Mouse (Mus musculus) forebrain, embryonic 14.5 days (tissue): ENCODE data around the gene Olfr223. TPM values are rescaled to one million over a fixed set of nuclear protein-coding genes. Genes with fewer than 3 reads are reported as not detected.

Experiments used
- ATAC-seq: fragments of 200-750 bp; cut with Nextera tagmentation; 2 replicates; pipeline ENCODE4 v1.8.0; 2017; ENCODE audit warnings: mild to moderate bottlenecking, moderate library complexity
- DNase-seq: peaks from one replicate; pipeline ENCODE4 v3.0.0-alpha.2; 2015; ENCODE audit warnings: low spot score
- H3K27ac ChIP-seq: fragments of 300-500 bp; sonication (generic); 2 replicates; pipeline ENCODE4 v1.5.1; 2014; ENCODE audit warnings: low read depth, mild to moderate bottlenecking, control low read depth, low read length, moderate library complexity
- H3K27me3 ChIP-seq: fragments of 300-500 bp; sonication (generic); replicated peaks from 2 replicates; pipeline ENCODE4 v1.6.1; 2014; ENCODE audit warnings: low read length, control low read depth, mixed read lengths; ENCODE audit not compliant: control insufficient read depth, insufficient read depth
- H3K36me3 ChIP-seq: fragments of 300-500 bp; sonication (generic); 2 replicates; pipeline ENCODE4 v1.6.1; 2014; ENCODE audit warnings: low read length, control low read depth; ENCODE audit not compliant: control insufficient read depth, insufficient read depth
- H3K4me1 ChIP-seq: fragments of 300-500 bp; sonication (generic); 2 replicates; pipeline ENCODE4 v1.6.1; 2014; ENCODE audit warnings: antibody characterized with exemption, low read length, control low read depth; ENCODE audit not compliant: control insufficient read depth, insufficient read depth
- H3K4me2 ChIP-seq: fragments of 300-500 bp; sonication (generic); 2 replicates; pipeline ENCODE4 v1.6.1; 2014; ENCODE audit warnings: mild to moderate bottlenecking, control low read depth, low read length
- H3K4me3 ChIP-seq: fragments of 300-500 bp; sonication (generic); 2 replicates; pipeline ENCODE4 v1.5.1; 2014; ENCODE audit warnings: low read depth, low read length, control low read depth
- H3K9ac ChIP-seq: fragments of 300-500 bp; sonication (generic); 2 replicates; pipeline ENCODE4 v1.6.1; 2014; ENCODE audit warnings: mild to moderate bottlenecking, low read length, control low read depth, moderate library complexity
- H3K9me3 ChIP-seq: fragments of 300-500 bp; sonication (generic); replicated peaks from 2 replicates; pipeline ENCODE4 v1.6.1; 2016; ENCODE audit warnings: low read length, control low read depth, mixed read lengths; ENCODE audit not compliant: control insufficient read depth
- WGBS: fragments of 180-500 bp; shearing (Covaris S2); extraction: QIAGEN DNeasy Blood & Tissue Kit; methylation state at CpG from one replicate; pipeline ENCODE4 v1.1.7; 2014; 5-methylcytosine and 5-hydroxymethylcytosine counted together
- polyA plus RNA-seq: library from polyadenylated mRNA; unstranded; fragments of >200 nt; fragmentation: Nextera tagmentation; extraction: Ambion mirVana; gene quantifications from 2 replicates; pipeline ENCODE4 v1.2.1, GENCODE M21; 2014

Olfr223 gene
- not detected in 2 replicates for polyA plus RNA-seq

DNA sequence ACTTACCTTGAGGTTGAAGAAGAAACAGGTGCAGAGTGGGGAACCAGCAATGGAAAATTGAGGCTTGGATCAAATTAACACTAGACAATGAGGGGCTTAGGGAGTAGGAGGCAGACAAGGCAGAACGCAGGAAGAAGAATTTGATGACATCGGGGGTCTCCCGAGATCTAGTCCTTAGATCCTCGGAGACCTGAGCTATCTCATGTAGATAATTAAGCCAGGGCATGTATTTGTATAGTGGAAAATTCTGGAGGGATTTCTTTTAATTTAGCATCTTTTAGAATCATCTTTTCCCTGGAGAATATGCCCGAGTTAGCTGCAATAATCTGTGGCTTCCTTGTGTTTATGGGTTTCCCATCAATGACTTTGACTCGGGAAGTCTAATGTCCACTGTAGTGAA lies at the start of gene Olfr223:
Gene Olfr223 (minus strand): TSS at position 101 of the 400 bp plus-strand sequence.
- WGBS: 84% methylated on average over 6 of the region's 6 CpGs
- DNase-seq (no peak), ATAC-seq (no peak)
- Histone ChIP-seq H3K9ac (no peak within 1 kb of the TSS), H3K36me3 (no peaks in the 10 kb centered on the region), H3K4me1 (no peaks in the 10 kb centered on the region), H3K9me3 (no peaks in the 10 kb centered on the region), H3K4me3 (no peak within 1 kb of the TSS), H3K4me2 (no peak within 1 kb of the TSS), H3K27ac (no peak within 1 kb of the TSS), H3K27me3 (no peaks in the 10 kb centered on the region)

DNA sequence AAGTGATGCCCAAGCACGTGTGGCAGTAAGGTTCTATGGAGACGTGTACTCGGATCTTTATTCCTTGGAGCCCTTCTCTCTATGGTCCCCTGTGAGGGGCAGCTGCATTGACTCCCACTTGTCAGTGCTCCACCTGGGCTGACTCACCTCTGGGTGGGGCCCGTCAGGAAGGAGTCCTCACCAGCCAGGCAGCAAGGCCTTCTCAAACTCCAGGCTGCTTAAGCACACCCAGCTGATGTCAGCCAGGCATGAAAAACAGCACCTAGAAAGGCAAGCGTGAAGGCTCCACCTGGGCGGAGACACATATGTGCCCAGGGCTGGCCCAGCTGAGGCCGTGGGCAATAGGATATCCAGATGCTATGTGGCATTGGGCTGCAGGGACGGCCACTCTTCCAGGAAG lies 49.3 kb upstream of the Olfr223 start:
- Histone ChIP-seq H3K4me1 (no peaks in the 10 kb centered on the region), H3K9ac (no peak overlapping the region), H3K27me3 (no peaks in the 10 kb centered on the region), H3K27ac (no peak overlapping the region), H3K4me3 (no peak overlapping the region), H3K36me3 (no peaks in the 10 kb centered on the region), H3K4me2 (no peak overlapping the region), H3K9me3 (no peaks in the 10 kb centered on the region)
- DNase-seq (no peak), ATAC-seq (no peak)
- 93% methylated on average over 8 of the region's 8 CpGs for WGBS

DNA sequence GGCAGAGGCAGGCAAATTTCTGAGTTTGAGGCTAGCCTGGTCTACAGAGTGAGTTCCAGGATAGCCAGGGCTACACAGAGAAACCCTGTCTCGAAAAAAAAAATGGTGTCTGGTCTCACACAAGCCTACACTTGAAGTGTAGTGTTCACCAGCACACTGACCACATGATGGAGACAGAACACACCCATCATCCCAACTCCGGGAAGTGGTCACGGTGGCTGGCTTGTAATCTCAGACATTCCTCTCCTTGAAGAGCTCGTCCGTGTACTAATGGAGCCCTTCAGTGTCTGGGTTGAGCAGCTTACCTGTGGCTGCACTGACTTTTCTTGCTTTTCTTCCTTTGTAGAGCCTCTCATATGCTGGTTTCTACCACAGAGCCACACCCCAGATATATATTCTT lies 48.1 kb upstream of the Olfr223 start:
- no peak overlapping the region for H3K4me2 ChIP-seq
- WGBS: 87% methylated on average over 5 of the region's 5 CpGs
- no peaks in the 10 kb centered on the region for H3K27me3 ChIP-seq
- no peak overlapping the region for H3K27ac ChIP-seq
- no peak for ATAC-seq
- no peak overlapping the region for H3K9ac ChIP-seq
- H3K9me3 ChIP-seq: no peaks in the 10 kb centered on the region
- no peak overlapping the region for H3K4me3 ChIP-seq
- no peaks in the 10 kb centered on the region for H3K4me1 ChIP-seq
- no peaks in the 10 kb centered on the region for H3K36me3 ChIP-seq
- no peak for DNase-seq

DNA sequence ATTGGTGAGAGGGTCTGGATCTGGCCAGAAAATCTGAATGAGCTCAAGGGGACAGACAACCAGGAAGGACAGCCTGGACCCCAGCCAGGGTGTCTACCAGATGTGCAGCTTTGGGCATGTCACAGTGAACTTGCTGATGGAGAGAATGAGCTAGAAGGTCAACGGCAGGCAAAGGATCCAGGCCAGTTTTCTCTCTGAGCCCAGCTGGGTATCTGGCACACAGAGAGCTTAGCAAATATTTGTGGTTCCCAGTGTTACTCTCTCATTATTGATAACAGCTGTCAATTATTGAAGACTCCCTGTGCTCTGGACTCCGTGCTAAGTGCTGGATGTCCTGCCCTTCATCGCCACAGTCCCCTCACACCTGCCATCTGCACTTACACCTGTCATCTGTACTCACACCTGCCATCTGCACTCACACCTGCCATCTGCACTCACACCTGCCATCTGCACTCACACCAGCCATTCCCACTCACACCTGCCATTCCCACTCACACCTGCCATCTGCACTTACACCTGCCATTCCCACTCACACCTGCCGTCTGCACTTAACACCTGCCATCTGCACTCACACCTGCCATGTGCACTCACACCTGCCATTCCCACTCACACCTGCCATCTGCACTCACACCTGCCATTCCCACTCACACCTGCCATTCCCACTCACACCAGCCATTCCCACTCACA lies 47.0 kb upstream of the Olfr223 start:
- ATAC-seq: no peak
- no peak overlapping the region for H3K27ac ChIP-seq
- no peak overlapping the region for H3K9ac ChIP-seq
- H3K27me3 ChIP-seq: no peaks in the 10 kb centered on the region
- WGBS: 87% methylated on average over 4 of the region's 4 CpGs
- DNase-seq: no peak
- no peak overlapping the region for H3K4me3 ChIP-seq
- no peaks in the 10 kb centered on the region for H3K36me3 ChIP-seq
- H3K4me1 ChIP-seq: no peaks in the 10 kb centered on the region
- H3K9me3 ChIP-seq: no peaks in the 10 kb centered on the region
- H3K4me2 ChIP-seq: no peak overlapping the region

DNA sequence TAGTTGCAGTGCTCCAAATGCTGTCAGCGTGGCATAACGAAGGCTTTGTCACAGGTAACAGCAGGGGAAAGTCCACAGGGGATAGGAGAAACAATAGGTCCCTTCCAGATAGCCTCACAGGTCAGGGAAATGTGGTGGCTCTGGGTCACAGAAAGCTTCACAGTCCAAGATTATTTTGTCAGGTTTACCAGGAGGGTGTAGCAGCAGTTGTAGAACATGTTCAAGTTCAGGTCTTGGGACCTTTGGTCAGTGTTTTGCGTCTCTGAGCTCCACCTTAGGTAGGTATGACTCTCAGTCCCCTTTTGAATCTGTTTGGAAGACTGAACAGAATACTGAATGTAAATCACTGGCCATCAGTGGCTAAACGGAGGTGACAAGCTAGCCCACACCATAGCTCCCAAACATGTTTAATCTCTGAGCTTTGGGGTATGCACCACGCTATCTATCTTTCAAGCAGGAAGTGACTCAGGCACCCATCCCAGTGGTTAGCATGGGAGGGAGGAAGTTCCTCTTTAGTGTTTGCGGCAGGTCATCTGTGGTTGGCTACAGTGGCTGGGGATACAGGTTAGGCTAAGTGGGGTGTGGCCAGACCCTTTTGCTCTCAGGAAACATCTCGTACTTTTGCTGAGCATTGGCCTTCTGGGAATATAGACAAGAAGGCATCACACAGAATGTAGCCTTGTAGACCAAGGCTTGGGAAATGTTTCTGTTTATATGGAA lies 43.8 kb upstream of the Olfr223 start:
- Histone ChIP-seq H3K9ac (no peak overlapping the region), H3K4me3 (no peak overlapping the region), H3K36me3 (no peaks in the 10 kb centered on the region), H3K4me2 (no peak overlapping the region), H3K4me1 (no peaks in the 10 kb centered on the region), H3K27me3 (no peaks in the 10 kb centered on the region), H3K27ac (no peak overlapping the region), H3K9me3 (no peaks in the 10 kb centered on the region)
- ATAC-seq (no peak), DNase-seq (no peak)
- WGBS: 74% methylated on average over 7 of the region's 7 CpGs

DNA sequence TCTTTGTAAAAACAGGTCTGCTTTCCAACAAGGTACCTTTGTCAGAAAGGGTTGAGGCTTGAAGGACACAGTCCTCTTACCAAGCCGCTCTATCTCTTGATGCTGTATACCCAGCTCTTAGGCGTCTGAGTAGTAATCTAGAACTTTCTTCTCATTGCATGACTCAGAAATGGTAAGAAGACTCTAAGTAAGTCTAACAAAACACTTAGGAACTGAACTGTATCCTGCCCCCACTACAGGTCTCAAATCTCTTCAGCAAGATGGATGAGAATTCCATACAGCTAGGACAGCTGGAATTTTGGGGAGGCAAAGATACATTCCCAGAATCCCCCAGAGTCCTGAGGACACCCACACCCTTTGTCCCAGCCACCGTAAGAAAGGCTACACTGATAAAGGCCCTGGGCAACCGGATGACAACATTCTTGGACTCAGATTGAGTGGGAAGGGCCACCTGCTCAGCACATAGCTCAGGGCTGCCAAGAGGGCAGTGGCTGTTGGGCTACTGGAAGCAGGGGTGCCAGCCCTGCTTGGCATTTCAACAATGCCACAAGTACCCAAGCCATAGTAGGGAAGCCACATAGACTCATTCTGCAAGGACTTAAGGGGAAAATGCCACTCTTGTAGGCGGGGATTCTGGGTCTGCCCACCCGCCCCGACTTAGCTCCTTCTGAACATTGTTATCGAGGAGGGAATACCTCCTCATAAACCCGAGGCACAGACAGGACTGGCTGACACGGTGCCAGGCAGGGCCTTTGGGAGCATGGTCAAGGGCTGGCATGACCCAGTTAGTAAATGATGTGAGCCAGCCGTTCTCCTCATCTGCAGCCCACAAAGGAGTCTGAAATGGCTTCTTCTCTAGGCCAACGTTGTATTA lies 43.0 kb upstream of the Olfr223 start:
- H3K27ac ChIP-seq: no peak overlapping the region
- no peak for ATAC-seq
- no peak overlapping the region for H3K4me2 ChIP-seq
- H3K4me1 ChIP-seq: no peaks in the 10 kb centered on the region
- no peaks in the 10 kb centered on the region for H3K36me3 ChIP-seq
- H3K9me3 ChIP-seq: no peaks in the 10 kb centered on the region
- H3K9ac ChIP-seq: no peak overlapping the region
- no peak overlapping the region for H3K4me3 ChIP-seq
- no peak for DNase-seq
- WGBS: 77% methylated on average over 12 of the region's 12 CpGs
- H3K27me3 ChIP-seq: no peaks in the 10 kb centered on the region

DNA sequence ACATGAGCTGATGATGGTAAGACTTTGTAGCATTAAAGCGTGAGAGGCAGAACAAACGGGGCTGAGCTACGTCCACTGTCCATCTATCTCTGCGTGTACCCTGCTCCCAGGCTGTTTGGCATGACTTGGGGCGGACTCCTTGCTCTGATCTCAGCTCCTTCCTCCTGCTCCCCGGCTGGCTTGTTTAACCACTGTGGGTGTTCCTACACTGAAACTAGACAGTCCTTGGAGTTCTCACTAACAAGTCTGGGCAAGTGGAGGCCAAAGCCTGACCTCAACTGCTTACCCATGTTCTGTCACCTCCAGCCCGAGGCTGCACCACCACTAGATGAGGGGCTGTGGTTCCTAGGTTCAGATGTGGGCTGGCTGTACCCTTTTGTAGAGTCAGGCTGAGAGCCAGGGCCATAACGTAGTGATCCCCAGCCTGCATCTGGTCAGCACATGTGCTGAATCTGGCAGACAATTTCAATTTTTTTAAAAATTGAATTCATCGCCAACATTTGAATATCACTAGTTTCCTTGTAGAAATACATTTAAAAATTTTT lies 42.2 kb upstream of the Olfr223 start:
- WGBS: 89% methylated on average over 9 of the region's 9 CpGs
- H3K9me3 ChIP-seq: no peaks in the 10 kb centered on the region
- no peaks in the 10 kb centered on the region for H3K27me3 ChIP-seq
- no peak overlapping the region for H3K4me2 ChIP-seq
- ATAC-seq (no peak), DNase-seq (no peak)
- H3K4me3 ChIP-seq: no peak overlapping the region
- H3K9ac ChIP-seq: no peak overlapping the region
- H3K27ac ChIP-seq: no peak overlapping the region
- no peaks in the 10 kb centered on the region for H3K36me3 ChIP-seq
- no peaks in the 10 kb centered on the region for H3K4me1 ChIP-seq

DNA sequence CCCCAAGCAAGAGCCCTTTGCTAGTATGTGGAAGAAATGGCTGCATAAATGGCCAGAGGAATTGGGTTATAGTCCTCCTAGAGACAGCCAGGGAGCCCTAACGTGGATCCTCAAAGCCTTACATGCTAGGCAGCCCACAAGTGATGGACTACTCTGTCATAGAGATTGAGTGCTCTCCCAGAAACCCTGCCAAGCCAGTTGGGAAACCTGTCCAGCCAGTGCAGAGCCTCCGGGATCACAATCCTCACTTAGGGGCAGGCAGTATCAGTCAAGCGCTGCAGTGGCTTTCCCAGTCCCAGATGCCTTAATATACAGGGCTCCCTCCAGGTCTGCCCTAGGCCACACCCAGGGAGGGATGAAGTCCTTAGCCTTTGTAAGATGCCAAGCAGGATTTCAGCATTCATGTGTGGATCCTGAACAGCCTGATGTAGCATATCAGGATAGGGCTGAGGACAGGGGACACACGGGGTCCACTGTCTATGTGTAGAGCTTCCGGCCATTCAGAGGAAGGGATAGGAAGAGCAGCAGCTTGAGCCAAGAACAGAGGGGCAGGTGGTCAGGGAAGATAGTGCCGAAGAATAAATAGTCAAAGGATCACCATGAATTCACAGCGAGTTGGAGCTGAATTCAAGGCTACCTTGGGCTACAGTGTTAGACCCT lies 41.0 kb upstream of the Olfr223 start:
- no peak for DNase-seq
- Histone ChIP-seq H3K4me3 (no peak overlapping the region), H3K4me1 (no peaks in the 10 kb centered on the region), H3K4me2 (no peak overlapping the region), H3K9me3 (no peaks in the 10 kb centered on the region), H3K36me3 (no peaks in the 10 kb centered on the region), H3K27me3 (no peaks in the 10 kb centered on the region), H3K27ac (no peak overlapping the region), H3K9ac (no peak overlapping the region)
- ATAC-seq: no peak
- WGBS: 87% methylated on average over 7 of the region's 7 CpGs
